Mouse (Mus musculus): Measurements from ENCODE around the gene Astl.

Astl gene

GRCm38 (mm10) chr2:127367126-127367820 is 28.8 kb downstream of the Astl start:
- DNase-seq (ENCODE audit: low spot score) = no peak

DNA sequence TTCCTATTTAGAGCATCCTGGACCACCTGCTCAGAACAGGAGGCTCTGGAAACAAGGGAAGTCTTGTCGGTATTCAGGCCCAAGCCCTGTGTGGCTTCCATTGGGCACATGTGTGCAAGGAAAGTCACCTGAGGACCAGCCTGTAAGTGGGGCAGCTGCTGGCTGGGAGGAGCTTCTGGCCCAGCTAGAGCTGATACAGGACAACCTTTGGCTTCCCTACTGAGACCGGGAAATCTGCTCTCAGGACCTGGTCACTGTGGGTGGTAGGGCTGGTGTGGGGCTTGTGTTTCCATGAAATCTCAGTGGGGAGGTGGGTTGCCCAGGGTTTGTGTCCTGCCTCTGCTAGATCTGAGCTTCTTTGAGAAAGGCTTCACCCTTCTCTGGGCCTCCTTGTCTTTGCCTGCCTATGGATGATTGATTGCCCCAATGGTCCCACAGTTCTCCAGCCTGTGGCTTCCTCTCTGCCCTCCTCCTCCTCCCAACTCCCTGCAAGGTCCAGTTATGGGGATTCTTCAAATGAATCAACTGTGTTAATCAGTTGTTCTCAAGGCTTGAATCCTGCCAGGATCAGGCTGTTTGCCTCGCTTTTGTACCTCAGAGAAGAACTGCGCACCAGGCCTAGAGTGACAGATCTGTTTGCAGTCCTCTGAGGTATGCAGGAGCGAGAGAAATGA is 31.4 kb downstream of the Astl start:
- DNase-seq (ENCODE audit: low spot score) = no peak

GRCm38 (mm10) chr2:127370561-127371483 is 32.4 kb downstream of the Astl start:
- no peak for DNase-seq (ENCODE audit: low spot score)

DNA sequence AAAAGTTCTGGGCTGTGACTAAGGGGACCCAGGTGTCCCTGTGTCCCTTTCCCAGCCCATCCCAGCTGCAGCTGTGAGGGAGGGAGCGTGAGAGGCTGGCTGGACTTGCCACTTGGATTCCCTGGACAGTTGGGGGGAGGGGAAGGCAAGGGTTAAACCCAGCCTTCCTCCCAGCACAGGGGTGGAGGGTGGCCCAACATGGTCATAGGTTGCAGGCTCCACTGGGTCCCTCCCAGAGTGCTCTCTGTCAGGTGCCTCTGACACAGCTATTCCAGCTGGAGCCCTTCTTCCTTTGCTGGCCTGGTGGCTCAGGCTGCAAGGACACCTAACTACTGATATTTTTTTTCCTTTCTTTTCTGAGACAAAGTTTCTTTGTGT is 33.0 kb downstream of the Astl start:
- DNase-seq (ENCODE audit: low spot score) = no peak

- no peak for DNase-seq (ENCODE audit: low spot score)
Measured at GRCm38 (mm10) chr2:127372082-127372481, 33.6 kb downstream of the Astl start.

- no peak for DNase-seq (ENCODE audit: low spot score)
Measured at GRCm38 (mm10) chr2:127374131-127374530, 35.7 kb downstream of the Astl start.

GRCm38 (mm10) chr2:127375087-127375486 is 36.6 kb downstream of the Astl start:
- no peak for DNase-seq (ENCODE audit: low spot score)

GRCm38 (mm10) chr2:127375759-127376341 is 37.4 kb downstream of the Astl start:
- no peak for DNase-seq (ENCODE audit: low spot score)

DNA sequence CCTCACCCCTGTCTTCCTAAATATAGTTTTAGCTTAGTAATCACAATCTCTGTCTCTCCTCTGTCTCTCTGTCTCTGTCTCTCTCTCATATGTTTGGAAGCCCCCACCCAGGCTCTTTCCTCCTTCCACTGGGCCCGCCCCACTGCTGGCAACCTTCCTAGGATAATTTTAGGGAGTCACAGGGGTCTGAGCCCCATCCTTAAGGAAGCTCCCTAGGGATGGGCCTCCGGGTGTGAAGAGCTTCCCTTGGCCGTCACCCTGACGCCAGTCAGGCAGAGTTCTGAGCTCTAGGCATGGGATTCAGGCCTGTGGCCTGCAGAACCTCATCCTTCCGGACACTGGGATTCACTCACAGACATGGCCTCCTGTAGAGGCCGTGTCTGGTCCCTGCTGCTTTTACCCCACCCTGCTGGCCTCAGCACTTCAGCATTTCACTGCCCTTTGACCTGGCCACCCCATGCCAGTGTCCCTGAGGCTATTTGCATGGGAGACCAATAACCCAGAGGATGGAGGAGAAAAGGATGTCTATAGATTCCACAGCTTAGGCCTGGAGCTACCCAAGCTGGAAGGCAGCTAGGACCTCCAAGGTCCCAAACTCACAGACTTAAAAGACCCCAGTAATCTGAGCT is 38.1 kb downstream of the Astl start:
- no peak for DNase-seq (ENCODE audit: low spot score)

- no peak for DNase-seq (ENCODE audit: low spot score)
Measured at GRCm38 (mm10) chr2:127377942-127378610, 39.6 kb downstream of the Astl start.

GRCm38 (mm10) chr2:127378611-127378990 is 40.2 kb downstream of the Astl start:
- DNase-seq (ENCODE audit: low spot score) = no peak

DNA sequence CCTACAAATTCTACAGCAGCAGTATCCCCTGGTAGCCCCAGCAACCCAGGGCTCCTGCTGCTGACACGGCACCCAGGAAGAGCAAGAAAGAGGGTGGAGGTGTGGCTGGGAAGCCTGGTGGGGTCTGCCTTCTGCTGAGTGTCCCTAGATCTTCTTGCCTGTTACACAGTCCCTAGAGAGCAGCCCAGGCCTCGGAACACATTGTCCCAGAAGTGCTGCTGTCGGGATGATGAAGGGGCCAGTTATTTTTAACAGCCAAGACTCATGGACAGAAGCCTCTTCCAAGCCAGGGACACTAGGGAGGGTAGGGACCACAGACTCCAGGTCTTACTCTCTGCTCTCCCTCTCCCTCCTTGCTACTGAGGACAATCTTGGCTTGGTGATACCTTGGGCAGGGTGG is 40.8 kb downstream of the Astl start:
- no peak for DNase-seq (ENCODE audit: low spot score)

DNA sequence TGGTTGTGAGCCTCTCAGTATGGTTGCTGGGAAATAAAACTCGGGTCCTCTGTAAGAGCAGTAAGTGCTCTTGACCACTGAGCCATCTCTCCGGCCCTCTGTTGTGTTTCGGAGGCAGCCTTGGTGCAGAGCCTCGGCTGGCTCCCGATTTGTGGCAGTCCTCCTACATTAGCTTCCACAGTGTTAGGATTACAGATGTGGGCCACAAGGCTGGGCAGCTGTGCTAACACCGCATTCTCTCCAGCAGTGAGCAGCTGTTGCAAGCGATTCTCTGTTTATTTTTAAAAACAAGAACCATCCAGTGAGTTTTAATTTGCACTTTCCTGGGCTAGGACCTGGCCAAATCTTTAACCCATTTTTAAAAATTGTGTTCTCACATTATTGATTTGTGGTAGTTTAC is 45.4 kb downstream of the Astl start:
- DNase-seq (ENCODE audit: low spot score) = no peak

GRCm38 (mm10) chr2:127387521-127387920 is 49.1 kb downstream of the Astl start:
- no peak for DNase-seq (ENCODE audit: low spot score)

- DNase-seq (ENCODE audit: low spot score) = no peak
Measured at GRCm38 (mm10) chr2:127390352-127390751, 51.9 kb downstream of the Astl start.

GRCm38 (mm10) chr2:127390846-127391245 is 52.4 kb downstream of the Astl start:
- no peak for DNase-seq (ENCODE audit: low spot score)

- DNase-seq (ENCODE audit: low spot score) = no peak
Measured at GRCm38 (mm10) chr2:127391323-127391722, 52.9 kb downstream of the Astl start.

DNA sequence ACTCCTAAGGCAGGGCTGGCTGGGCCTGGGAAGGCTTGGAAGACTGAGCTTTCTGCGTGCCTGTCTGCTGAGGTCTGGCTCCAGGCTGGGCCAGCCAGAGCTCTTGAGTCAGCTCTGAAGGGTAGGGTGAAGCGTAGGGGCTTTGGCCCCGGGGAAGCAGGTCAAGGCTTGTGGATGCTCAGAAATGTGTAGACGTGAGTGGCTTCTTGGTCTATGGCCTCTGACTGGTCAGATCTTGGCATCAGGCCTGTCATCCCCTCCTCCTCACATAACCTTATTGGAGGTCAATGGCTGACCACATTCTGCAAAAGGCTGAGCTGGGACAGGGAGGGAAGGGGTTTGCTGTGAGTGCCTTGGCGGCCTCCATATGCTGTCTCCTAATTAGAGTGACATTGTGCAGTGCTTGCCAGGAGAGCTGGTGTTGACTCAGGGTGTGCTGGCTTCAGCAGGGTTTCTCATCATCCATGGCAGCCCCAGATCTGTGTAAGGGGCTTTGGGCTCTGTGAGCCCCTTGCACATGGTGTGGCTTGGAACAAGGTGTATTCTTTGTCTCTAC is 56.2 kb downstream of the Astl start:
- DNase-seq (ENCODE audit: low spot score) = no peak

- no peak for DNase-seq (ENCODE audit: low spot score)
Measured at GRCm38 (mm10) chr2:127398738-127399137, 60.3 kb downstream of the Astl start.

All from ovary, postnatal 14 days (tissue).